Mouse (Mus musculus): ENCODE measurements at regions not wholly inside any gene's neighbourhood (a gene's known extent, or its start where the extent isn't known, plus 50 kb on each side); places are given as distances from the start of the nearest gene placed in this dataset.

DNA sequence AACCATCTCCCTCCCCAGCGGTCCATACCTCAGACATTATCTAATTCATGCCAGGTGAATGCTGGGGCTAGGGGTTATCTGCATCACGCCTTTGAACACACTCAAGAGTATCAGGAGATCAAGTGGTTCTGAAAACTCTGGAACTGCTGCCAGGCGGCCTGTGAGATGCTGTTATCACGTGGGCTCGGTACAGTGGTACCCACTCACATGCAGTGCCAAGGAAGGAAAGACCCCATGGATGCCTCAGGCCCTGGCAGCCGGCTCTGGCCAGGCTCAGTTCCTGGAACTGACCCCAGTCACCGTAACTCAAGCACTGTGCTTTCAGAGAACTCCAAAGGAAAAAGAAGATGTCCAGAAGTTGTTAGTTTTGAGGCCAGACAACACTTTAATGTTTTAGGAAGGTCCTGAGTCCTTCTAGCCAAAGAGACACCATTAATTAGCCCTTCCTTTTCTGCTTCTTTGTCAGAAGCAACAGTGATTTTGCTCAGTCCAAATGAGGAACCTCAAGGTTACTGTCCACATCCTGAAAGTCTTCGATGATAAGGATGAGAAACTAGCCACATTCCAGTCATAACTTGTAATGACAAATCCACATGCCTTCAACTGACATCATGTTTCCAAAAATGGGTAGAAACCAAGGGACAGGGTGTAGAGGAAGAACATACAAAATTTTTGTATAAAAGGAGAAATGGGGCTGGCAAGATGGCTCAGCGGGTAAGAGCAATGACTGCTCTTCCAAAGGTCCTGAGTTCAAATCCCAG, 126.1 kb downstream of the Zbtb18 start:
- DNase-seq, result no peak

DNA sequence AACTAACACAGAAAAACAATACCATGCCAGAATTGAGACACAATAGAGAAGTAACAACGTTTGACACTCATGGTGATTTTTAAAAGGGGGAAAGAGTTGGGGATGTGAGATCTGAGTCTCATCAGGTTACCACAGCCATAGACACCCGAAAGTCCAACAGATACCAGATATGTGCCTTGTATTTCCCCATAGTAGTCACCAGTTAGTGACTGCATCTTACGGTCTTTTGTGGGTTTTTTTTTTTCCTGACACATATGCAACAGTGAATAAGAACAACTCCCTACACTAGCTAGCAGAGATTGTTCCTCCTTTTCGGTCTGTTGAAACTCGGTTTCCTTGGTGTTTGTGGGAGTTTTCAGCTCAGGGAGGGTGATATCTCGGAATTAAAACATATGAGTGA, 127.4 kb downstream of the Zbtb18 start:
- no peak for DNase-seq

DNA sequence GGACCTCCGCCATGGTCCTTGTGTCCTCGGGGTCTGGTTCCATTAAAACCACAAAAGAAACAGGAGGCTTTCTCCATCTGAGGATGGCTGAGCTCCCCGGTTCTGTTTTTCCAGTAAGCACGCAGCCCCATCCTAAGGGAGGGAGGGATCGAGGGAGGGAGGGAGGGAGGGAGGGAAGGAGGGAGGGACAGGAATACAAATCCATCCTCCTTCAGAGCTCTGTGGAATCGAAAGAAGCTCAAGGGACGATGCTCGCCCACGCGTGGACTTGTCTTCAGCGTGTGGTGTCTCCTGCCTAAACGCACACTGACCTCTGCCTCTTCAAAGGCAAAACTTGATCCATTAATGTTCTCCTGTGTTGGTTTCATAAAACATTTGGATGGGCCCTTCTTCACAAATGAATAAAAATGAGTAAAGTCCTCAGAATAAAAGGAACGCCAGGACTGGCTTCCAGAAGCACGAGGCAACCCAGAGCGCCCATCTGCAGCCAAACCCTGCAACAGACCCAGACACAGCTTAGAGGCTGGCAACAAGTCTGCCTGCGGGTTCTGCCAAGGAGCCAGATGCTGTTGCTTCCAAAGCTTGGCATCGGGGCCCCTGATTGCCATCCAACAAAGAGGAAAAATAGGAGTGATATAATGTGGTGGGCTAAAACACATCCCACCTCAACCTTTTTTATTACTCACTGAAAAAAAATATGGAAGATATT, 131.0 kb downstream of the Zbtb18 start:
- no peak for DNase-seq

DNA sequence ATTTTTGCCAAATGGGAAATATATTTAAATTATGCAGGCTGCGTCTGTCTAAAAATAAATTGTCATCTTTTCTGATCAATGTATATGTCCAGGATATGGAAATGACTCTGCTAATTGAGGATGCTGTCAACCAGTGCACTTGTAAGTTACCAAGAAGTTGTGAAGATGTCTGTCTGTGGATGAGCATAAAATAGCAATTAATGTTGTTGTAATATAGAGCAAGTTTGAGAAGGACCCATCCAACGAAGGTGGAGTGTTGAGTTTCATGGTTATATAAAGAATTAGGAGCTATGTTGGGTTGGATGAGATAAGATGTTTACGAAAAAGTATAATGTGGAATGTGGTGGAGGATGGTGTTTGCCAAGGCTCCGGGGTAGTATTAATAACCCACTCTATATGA, 131.6 kb downstream of the Zbtb18 start:
- DNase-seq, result no peak

DNA sequence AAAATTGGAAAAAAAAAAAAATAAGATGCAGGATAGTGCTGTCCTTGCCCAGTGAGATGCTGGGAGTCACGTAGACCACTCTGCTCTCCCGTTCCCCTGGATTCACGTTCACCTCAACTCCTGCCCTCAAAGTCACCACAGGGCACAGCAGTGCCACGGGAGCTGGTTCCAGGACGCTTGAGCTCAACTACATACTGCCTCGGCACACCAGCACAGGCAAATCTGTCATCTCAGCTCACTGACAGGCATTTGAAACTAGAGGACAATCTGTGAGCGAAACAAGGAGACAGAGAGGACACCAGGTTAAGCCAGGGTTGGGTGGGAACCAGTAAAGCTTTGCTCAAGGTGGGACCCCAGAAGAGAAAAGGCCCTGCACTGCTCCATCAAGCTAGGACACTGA, 132.2 kb downstream of the Zbtb18 start:
- no peak for DNase-seq

DNA sequence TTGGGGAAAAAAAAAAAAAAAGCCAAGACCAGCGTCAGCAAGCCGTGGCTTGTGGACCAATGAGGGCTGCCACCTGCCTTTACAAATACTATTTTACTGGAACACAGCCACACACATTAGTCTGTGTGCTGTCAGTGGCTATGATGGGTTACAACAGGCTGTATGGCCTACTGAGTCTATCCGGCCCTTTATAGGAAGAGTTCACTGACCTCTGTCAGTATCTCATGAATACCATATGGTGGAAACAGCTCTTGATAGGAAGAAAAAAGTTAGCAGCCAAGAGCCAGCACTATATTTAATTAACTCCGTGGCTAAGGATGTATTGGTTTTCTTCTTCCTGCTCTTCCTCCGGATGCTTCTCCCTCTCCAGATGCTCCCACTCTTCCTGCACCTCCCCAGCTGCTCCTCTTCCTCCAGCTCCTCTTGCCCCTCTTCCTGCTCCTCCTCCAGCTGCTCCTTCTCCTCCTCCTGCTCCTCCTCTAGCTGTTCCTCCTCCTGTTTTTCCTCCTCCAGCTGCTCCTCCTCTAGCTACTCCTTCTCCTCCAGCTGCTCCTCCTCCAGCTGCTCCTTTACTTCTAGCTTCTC, 142.2 kb downstream of the Zbtb18 start:
- no peak for DNase-seq

DNA sequence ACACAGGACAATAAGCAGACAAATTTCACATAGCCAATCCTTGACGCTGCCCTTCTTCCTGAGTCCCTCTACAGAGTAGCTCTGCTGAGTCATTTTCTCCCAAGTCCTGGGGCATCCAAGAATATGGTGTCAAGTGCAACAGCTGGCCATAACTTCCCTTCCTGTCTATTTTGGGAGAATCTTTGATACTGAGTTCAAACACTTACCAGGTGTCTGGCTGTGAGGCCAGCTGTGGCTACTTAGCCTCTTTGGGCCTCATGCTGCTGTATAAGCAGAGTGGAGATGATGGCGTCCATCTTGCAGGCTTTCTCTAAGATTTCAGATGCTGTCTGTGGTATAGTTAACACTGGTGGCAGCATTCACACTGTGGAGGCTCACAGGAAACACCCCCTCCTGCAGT, 143.2 kb downstream of the Zbtb18 start:
- no peak for DNase-seq

DNA sequence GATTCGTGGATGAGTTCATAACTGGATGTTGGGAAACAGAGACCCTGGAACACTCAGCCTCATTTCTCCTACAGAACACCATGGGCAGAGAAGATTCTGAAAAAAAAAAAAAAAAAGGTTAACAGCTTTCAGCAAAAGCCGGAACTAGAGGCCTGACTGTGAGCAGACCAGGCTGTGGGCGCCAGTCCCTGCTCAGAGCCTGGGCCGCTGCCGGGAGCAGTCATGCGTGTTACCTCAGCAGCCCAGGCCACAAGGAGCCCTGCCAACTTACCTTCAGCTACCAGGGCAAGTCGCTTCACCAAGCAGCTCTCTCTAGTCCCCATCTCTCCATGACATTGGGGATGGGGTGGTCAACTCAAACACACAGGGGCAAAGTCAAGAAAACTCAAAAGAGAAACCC, 140.6 kb upstream of the 1700016C15Rik start:
- DNase-seq, result no peak

DNA sequence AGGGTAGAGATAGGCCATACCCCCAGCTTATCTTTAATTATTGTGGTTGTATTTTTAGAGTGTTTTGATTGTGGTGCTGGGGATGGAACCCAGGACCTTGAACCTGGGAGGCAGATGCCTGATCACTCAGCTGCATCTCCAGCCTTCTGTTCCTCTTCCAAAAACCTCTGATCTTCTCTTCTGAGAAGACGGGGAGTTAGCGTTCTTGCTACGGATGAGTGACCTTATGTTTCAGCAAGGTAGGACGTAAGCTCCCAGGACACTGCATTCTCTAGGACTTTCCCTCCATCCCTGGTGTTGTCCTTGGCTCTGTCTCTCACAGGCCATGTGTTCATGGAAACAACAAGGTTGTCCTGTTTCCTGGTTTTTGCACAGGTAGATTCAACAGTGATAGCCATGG, 140.0 kb upstream of the 1700016C15Rik start:
- no peak for DNase-seq

DNA sequence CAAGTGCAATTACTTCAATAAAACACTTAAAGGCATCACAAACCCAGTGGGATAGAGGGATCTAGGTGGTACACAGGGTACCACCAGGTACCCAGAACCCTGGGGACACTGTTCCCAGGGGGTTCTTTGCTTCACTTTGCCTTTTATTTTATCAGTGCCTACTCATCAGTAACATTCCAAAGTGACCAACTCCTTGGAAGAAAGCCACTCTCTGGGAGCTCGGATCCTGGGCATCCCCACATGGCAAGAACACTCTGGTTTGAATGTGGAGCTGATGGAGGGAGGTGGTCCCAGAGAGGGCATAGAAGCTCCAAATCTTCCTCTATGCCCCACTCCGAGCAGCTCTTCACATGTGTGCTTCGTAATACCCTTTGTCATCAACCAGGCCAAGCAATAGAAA, 137.9 kb upstream of the 1700016C15Rik start:
- DNase-seq, result no peak

DNA sequence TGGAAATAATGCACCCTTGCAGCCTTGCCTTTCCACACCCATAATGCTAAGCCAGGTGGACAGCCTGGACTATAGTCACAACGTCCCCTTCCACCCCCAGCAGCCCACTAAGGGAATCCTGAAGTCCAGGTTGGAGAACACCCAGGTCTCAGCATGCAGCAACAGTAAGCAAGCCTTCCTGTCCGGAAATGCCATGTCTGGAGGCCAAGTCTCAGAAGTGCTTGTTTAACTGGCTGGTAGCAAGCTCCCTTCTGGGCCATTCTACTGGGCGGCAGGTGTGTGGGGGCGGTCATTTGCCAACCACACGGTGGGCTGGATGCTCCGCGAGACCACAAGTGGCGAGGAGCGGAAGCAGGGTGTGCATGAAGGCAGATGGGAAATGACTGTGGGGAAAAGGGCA, 137.3 kb upstream of the 1700016C15Rik start:
- DNase-seq, result no peak

DNA sequence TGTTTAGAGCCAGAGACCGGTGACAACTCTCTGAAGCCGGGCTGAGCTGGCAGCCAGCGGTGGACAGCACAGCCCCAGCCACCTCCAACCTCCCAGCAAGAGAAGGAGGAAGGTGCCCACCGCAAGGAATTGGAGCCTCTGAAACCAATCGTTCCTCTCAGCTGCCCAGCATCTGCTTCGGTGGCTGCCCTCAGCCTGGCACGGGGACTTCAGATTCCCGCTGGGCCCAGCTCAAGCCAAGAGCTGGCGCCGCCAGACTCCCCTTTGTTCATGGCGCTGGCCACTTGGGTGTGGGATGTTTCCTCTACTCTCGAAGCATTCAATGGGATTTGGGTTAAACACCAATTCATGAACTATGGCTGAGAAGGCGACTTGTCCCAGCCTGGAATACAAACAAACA, 135.3 kb upstream of the 1700016C15Rik start:
- no peak for DNase-seq

DNA sequence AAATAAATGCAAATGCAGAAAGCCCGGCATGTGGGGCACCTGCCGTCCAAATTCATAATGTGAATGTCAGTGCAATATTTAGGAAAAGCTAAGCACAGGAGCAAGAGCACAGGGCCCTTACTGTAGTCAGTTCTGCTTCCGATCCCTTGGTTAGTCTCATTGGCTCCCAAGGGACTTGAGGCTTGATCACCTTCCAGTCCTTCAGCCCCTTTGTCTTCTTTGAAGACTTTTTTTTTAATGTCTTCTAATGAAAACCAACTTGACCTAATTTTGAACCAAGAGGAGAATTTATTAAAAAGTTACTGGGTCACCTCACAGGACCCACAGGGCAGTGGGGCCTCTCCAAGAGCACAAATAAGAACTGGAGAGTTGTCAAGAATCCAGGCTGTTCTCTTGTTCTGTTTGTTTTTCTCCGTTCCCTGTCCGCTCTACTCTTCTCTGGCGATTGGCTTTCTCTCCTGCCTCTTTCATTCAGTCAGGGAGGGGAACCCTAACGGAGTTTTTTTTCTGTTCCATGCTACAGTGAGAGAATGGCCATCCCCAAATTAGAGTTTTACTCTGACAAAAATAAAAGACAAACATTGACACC, 134.2 kb upstream of the 1700016C15Rik start:
- no peak for DNase-seq

DNA sequence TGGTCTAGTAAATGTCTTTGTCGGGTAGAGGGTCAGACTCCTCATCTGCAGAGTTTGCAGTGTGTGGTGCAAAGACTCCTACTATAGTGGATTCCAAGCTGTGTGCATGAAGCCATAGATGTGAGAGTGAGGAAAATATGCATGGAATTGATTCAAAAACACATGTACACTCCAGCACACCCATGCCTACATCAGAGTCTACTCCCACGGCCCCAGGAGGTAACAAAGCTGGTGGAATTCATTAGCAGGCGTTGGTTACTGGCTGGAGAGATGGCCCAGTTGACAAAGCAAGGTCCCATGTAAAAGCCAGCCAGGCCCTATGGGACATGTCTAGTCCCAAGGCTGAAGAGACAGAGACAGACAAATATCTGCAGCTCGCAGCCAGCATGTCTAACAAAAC, 132.6 kb upstream of the 1700016C15Rik start:
- no peak for DNase-seq

DNA sequence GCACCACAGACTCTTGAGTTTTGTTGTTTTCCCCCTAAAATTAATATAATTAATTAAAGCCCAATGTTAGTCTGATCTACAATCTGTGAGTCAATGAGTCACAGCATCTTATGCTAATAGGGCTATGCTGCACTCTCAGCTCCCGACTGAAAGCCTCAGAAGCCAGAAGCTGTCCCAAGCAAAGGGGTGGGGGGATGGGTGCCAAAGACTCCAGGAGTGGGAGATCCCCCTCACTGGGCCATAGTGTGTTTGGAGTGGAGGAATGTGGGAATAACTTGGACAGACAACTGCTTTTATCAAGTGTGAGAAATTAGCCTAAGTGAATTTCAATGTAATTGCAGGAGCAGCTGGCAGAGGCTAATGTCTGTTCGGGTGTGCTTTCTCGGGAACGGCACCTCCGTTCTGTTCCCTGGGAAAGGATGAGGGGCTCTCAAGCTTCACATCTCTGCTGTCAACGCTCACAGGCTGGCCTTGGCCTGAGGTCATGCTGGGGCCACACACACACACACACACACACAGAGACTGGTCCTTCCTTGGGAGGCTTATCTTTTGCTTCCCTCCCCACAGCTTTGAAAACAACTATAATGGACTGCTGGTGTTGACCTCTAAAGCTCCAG, 124.2 kb upstream of the 1700016C15Rik start:
- no peak for DNase-seq

DNA sequence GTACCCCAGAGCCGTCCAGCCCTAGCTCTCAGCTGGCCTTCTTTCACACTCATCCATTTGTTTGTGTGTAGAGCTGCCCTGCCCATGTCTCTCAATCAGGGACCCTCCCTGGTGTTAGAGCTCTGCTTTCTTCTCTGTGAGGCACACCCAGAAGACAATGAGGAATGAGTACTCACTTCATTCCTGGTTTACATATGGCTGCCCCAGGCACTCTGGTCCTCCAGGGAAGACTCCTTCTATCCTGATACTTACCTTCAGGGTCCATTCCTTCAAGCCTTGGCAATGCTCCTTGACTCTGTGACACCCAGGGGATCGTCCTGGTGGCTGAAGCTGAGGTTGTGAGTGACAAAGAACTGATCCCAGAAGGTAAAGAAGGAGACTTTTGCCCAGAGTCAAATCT, 122.0 kb upstream of the 1700016C15Rik start:
- DNase-seq, result no peak

DNA sequence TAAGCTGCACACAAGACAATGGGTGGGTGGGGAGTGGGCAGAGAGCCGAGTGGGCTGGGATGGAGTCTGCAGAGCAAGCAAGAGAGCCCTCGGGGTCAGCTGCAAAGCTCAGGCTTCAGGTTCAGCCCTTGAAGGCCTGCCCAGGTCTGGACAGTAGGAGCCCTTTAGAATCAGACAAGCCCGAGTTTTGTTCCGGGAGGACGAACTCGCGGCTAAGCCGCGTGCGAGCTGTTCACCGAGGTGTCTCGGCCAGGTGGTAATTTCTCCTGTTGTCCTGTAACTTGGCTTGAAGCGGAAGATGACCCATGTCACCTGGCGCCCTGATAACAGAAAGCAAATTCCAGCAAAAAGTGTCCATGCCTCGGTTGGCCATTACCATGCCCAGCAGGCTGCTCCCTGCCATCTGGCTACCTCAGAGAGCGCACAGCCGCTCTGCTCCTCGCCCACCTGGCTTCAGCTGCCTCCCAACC, 121.0 kb upstream of the 1700016C15Rik start:
- no peak for DNase-seq

DNA sequence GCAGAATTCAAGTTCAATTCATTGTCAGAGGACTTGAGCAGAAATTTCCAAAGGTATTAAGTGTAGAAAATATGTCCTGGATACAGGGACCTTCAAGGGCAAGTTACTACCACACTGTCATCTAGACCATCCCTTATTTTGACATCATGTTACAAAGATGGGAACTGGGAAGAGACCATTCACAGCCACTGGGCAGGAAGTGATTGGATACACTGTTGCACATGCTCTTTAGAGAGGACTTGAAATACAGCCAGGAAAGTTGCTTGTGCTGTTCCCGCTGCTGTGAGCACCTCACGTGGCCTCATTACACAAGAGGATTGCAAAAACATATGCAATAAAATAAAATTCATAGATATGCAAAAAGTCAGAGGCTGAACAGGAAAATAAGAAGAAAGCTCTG, 120.4 kb upstream of the 1700016C15Rik start:
- no peak for DNase-seq

DNA sequence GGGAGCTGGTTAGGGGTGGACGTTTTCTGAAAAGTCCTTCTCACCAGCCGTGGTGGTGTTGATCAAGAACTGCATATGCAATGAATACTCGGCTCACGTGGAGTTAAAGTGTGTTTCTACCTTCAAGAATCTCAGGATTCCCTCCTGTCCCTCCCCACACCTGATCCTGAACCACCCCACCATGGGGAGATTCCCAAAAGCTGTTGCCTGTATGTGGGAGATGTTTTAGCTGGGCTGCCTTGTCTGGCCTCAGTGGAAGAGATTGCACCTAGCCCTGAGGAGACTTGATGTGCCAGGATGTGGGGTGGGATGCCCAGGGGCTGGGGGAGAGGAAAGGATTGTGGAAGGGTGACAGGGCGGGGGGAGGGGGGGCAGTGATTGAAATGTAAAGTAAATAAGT, 119.9 kb upstream of the 1700016C15Rik start:
- DNase-seq, result no peak

DNA sequence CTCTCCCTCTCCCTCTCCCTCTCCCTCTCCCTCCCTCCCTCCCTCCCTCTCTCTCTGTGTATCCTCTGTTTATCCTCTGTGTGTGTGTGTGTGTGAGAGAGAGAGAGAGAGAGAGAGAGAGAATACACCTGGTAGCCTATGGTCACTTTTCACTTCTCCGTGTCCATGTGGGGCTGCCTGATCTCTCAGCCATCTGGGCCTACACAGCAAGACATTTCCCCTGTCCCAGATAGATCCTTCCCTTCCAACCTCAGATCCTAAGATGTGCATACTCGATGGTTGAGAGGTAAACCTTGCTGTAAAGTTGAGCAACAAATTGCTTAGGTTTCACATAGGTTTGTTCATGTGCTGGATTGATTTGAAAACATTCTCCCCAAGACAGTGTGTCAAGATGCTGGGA, 119.5 kb upstream of the 1700016C15Rik start:
- DNase-seq, result no peak

DNA sequence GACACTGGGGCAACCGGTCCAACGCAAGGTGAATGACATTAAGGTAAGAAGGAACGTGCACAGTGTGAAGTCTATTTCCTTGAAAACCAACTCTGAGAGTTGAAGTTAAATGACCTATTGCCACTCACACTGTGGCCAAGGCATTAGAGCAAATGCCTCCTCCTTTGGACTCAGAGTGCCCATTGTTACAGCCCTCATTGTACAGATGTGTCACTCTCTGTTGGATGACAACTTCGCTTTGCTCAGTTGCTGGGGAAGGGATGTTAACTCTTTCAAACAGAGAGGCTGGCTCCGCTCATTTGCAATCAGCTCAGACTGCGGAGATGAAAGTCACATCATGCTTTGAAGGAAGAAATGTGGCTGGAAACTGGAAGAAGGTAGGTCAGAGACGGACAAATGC, 117.1 kb upstream of the 1700016C15Rik start:
- no peak for DNase-seq

DNA sequence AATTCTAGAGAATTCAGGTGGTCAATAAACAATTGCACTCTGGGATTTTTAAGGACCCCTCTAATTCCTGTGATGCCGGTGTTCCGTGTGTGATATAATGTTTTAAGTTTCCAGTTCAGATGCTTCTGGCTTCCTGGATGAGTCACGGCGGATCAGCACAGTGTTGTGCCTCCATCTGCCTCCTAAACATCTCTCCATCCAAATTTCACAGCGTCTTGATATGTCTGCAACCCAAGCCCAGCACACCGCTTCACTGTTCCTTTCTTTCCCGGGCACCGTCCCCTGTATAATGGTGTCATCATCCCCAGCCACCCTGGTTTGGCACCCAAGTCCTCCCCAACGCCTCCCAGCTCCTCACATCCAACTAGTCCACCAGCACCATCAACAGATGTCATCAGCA, 114.0 kb upstream of the 1700016C15Rik start:
- DNase-seq, result no peak
